Mouse (Mus musculus): ENCODE results near the gene Cdc42bpb.

Cdc42bpb gene

GRCm38 (mm10) chr12:111377376-111377973 lies at the start of gene Cdc42bpb:
TSS of gene Cdc42bpb (minus strand) at chr12:111377718.
- DNase-seq (ENCODE audit: low read depth, low spot score) = peak; percentile 89

- peak; percentile 79 for DNase-seq (ENCODE audit: low read depth, low spot score)
Observed at GRCm38 (mm10) chr12:111425789-111426460, 48.4 kb upstream of the Cdc42bpb start.

GRCm38 (mm10) chr12:111425258-111425657 lies 47.7 kb upstream of the Cdc42bpb start:
- DNase-seq (ENCODE audit: low read depth, low spot score) = peak; percentile 41

GRCm38 (mm10) chr12:111424547-111424946 lies 47.0 kb upstream of the Cdc42bpb start:
- DNase-seq (ENCODE audit: low read depth, low spot score) = no peak

GRCm38 (mm10) chr12:111423570-111424129 lies 46.1 kb upstream of the Cdc42bpb start:
- DNase-seq (ENCODE audit: low read depth, low spot score) = no peak

GRCm38 (mm10) chr12:111422852-111423251 lies 45.3 kb upstream of the Cdc42bpb start:
- DNase-seq (ENCODE audit: low read depth, low spot score) = no peak

- no peak for DNase-seq (ENCODE audit: low read depth, low spot score)
Observed at GRCm38 (mm10) chr12:111420946-111421709, 43.6 kb upstream of the Cdc42bpb start.

GRCm38 (mm10) chr12:111419918-111420317 lies 42.4 kb upstream of the Cdc42bpb start:
- no peak for DNase-seq (ENCODE audit: low read depth, low spot score)

- DNase-seq (ENCODE audit: low read depth, low spot score) = no peak
Observed at GRCm38 (mm10) chr12:111416921-111417779, 39.6 kb upstream of the Cdc42bpb start, which contains the start of gene Exoc3l4. TSS of gene Exoc3l4 (plus strand) at chr12:111417017.

- peak; percentile 78 for DNase-seq (ENCODE audit: low read depth, low spot score)
Observed at GRCm38 (mm10) chr12:111413300-111413699, 35.8 kb upstream of the Cdc42bpb start.

- DNase-seq (ENCODE audit: low read depth, low spot score) = no peak
Observed at GRCm38 (mm10) chr12:111412581-111413284, 35.2 kb upstream of the Cdc42bpb start.

GRCm38 (mm10) chr12:111411631-111412355 lies 34.3 kb upstream of the Cdc42bpb start:
- DNase-seq (ENCODE audit: low read depth, low spot score) = no peak

- no peak for DNase-seq (ENCODE audit: low read depth, low spot score)
Observed at GRCm38 (mm10) chr12:111409583-111409982, 32.1 kb upstream of the Cdc42bpb start.

- DNase-seq (ENCODE audit: low read depth, low spot score) = no peak
Observed at GRCm38 (mm10) chr12:111406622-111407021, 29.1 kb upstream of the Cdc42bpb start, which contains the start of gene Lbhd2. TSS of gene Lbhd2 (plus strand) at chr12:111406809.

- DNase-seq (ENCODE audit: low read depth, low spot score) = no peak
Observed at GRCm38 (mm10) chr12:111404880-111405279, 27.4 kb upstream of the Cdc42bpb start.

GRCm38 (mm10) chr12:111401454-111402184 lies 24.1 kb upstream of the Cdc42bpb start:
- DNase-seq (ENCODE audit: low read depth, low spot score) = peak; percentile 77

GRCm38 (mm10) chr12:111396997-111397396 lies 19.5 kb upstream of the Cdc42bpb start:
- no peak for DNase-seq (ENCODE audit: low read depth, low spot score)

GRCm38 (mm10) chr12:111394008-111394407 lies 16.5 kb upstream of the Cdc42bpb start:
- DNase-seq (ENCODE audit: low read depth, low spot score) = no peak

GRCm38 (mm10) chr12:111387146-111387545 lies 9.6 kb upstream of the Cdc42bpb start:
- no peak for DNase-seq (ENCODE audit: low read depth, low spot score)

Data from retina, postnatal 7 days (tissue).